Mouse (Mus musculus): ENCODE results near the gene Ankrd36. TPM values are rescaled to one million over a fixed set of nuclear protein-coding genes. Genes with fewer than 3 reads are reported as not detected.

The Ankrd36 gene
- total RNA-seq, 4 experiments from 2014 or later, result not detected

DNA sequence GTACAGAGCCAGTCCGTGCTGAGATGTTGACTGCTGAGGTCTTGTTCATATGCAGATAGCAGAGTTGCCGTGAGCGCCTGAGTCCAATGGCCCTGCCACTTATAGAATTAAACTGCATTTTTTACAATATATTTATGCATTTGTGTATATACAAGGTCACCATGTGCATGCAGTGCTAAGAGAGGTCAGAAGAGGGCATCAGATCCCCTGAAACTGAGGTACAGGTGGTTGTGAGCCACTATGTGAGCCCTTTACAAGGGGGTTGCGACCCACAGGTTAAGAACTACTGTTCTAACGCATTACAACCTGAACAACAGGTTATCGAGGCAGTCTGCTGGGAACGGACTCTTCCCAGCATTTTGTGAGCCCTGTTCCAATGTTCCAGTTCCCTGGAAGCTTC is 80.8 kb downstream of the Ankrd36 start:
- no peak for DNase-seq (ENCODE audit: low spot score)

DNA sequence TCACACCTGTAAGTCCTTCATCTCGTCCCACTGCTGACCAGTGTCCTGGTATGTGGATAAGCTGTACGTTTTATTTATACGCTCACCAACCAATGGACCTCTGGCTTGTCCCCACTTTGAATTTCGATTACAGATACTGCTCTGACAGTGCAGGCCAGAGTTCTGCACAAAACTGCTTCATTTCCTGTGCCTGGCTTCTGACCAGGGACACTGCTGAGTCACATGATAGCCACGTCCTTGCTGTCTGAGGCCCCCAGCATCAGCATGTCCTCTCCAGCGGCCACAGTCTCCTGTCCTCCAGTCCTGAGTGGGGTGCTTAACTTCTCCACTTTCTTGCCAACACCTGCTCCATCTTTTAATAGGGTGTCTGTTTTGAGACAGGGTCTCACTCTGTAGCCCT is 113.1 kb downstream of the Ankrd36 start:
- DNase-seq (ENCODE audit: low spot score), result no peak

DNA sequence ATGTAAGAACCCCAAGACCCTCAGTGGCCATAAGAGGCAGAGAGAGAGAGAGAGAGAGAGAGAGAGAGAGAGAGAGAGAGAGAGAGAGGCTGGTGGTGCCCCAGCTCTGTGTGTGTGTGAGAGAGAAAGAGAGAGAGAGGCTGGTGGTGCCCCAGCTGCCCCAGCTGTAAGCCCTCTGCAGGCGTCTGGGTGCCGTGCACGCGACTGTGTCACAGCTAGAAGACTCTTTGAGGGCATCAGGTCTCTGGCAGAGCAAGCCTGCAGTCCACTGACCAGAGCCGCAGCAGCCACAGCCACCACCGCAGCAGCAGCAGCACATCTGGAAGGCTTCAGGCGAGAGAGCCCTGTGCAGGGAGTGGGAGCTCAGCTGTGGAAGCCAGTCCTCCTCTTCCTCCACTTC is 114.8 kb downstream of the Ankrd36 start:
- no peak for DNase-seq (ENCODE audit: low spot score)

DNA sequence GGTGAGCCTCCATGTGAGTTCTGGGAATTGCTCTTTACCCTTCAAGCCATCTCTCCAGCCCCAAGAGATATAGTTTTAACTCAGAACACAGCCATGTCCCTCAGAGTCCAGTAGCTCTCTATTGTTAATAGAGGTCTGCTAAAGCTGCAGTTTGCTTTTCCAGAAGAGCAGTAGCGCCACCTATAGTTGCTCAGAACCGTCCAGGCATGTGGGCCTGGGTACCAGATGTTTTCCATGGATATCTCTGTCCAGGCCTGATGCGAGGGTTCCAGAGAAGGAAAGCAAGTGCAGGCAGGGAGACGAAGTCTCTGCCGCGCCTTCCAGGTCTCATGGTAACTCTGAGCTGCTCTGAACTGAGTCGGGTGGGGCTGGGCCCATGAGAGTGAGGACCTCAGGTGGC is 122.3 kb downstream of the Ankrd36 start:
- no peak for DNase-seq (ENCODE audit: low spot score)

DNA sequence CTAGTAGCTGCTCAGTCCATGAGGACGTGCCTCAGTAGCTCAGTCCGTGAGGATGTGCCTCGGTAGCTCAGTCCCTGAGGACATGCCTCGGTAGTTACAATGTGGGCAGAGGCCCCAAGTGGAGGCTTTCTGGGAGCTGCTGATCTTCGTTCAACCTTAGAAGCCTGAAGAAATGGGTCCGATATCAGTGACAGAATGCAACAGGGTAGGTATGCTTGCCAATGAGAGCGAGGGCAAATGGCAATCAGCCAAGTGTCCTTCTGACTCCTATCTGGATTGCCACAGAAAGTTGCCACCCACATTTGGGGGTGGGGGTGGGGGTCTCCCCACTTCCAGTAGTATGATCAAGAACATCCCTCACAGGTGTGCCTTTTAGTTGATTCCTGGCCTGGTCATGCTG is 131.3 kb downstream of the Ankrd36 start:
- DNase-seq (ENCODE audit: low spot score), result no peak

DNA sequence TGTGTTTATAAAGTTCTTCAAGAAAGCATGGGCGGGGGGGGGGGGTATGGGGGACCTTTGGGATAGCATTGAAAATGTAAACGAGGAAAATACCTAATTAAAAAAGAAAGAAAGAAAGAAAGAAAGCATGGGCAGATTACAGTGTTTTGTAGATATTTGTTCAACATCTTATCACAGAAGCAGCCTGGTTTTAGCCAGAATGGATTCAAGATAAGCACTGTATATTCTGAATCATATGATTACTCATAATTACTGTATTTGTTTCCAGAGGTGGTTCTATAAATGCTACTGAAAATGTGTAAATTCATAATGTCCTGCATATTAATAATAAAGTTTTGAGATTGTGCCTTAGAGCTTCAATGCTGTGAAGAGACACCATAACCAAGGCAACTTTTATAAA is 131.8 kb downstream of the Ankrd36 start:
- DNase-seq (ENCODE audit: low spot score), result no peak

DNA sequence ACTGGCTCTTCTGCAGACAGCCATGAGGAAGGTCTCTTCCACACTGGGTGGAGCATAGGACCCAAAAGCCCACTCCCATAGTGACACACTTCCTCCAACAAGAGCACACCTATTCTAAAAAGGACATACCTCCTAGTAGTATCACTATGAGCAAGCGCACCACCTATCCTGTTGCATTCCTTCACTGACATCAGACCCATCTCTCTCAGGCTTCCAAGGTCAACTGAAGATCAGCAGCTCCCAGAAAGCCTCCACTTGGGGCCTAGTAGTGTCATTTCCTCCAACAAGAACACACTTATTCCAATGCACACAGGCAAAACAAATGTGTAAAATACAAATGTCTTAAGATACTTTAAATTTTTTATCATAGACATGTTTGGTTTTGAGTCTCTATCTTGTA is 132.3 kb downstream of the Ankrd36 start:
- DNase-seq (ENCODE audit: low spot score), result no peak

DNA sequence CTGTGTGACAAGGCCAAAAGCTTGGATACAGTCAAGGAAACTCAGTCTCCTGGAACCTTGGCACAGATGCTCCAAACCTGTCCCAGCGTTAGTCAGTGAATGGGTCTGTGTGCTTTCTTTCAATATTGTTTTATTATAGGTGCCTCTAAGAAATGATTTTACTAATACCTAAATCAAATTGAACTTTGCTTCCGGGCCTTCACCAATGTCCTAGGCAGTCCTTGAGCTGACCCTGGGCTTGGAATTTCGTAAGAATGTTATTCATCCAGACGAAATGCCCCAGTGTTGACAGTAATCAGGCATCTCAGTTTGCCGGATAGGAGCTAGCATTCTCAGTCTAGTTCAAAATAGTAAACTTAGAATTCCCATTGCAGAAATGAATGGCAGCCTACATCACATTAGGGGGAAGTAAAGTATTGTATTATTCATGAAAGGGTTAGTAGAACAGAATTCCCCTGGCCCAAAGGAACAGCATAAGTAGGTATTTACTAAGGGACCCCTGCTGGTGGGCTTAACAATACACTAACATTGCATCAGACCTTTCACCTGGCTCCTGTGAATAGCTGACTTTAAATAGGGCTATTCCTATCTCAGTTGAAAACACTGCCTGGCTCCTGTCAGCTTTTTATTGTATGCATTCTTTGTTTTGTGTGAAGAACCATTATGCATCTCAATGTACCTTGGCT is 132.9 kb downstream of the Ankrd36 start:
- DNase-seq (ENCODE audit: low spot score), result no peak

DNA sequence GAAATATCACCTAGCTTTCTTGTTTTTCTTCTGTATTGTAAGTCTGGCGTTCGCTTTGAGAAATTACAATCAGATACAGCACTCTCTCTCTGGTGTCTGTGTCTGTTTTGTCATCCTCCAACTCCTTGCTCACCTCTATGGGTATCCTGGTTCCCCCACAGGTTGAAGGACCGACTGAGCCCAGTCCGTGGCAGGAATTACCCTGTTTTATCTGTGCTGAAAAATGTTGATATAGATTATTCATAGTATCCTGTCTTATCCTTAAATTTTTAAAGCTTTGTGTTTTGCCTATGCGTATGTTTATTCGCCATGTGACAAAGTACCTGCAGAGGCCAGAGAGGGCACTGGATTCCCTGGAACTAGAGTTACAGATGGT is 133.5 kb downstream of the Ankrd36 start:
- DNase-seq (ENCODE audit: low spot score), result no peak

DNA sequence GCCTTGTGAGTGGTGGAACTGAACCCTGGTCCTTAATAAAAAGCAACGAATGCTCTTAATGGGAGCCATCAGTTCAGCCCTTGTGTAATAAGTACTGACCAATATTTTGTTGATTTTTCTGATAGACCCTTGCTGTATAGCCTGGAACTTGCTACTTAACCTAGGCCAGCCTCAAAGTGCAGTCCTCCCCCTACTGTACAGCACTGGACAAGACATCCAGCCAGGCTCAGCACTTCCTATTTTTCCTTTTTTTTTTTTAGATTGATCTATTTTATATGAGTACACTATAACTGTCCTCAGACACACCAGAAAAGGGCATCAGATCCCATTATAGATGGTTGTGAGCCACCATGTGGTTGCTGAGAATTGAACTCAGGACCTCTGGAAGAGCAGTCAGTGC is 133.9 kb downstream of the Ankrd36 start:
- no peak for DNase-seq (ENCODE audit: low spot score)

DNA sequence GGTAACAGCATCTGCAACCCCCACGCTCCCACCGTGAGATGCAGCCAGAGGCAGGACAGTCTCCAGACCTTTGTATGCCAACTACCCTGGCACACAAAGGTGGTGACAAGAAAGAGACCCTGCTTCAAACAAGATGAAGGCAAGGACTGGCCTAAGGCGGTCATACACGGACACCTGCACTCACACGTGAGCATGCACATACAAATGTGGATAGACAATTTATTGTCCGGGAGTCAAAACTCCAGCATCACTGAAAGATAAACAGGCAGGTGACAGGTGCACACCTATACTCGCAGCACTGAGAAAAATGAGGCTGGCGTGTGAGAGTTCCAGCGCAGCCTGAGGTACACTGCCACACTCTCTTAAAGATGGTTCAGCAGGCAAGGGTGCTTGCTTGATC is 136.5 kb downstream of the Ankrd36 start:
- DNase-seq (ENCODE audit: low spot score), result no peak

DNA sequence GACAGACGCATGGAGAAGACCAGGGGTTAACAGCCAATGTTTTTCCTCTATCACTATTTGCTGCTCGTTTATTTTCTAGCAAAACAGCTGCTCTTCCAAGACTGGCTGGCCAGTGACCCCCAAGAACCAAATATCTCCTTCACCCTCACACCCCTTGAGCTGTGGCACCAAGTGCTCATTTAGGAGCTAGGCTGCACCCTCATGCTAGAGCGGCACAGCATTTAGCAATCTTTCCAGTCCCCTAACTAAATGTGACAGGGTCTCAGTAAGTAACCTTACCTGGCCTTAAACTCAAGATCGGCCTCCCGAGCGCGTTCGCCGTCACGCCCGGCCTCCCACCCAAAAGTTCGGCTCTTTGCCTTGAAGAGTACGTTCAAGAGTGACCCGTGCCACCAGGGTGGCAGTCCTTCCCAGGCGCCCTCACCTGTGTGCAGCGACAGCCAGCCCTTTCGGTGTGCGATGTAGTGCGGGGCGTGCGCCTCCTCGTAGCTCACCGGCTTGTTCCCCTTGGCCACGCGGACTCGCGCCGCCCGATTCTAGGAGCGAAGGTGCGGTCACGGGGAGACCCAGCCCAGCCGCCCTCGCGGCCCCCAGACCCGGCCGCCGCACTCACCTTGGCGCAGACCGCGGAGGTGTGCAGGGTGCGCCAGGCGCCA is 137.5 kb downstream of the Ankrd36 start:
- DNase-seq (ENCODE audit: low spot score), result no peak

DNA sequence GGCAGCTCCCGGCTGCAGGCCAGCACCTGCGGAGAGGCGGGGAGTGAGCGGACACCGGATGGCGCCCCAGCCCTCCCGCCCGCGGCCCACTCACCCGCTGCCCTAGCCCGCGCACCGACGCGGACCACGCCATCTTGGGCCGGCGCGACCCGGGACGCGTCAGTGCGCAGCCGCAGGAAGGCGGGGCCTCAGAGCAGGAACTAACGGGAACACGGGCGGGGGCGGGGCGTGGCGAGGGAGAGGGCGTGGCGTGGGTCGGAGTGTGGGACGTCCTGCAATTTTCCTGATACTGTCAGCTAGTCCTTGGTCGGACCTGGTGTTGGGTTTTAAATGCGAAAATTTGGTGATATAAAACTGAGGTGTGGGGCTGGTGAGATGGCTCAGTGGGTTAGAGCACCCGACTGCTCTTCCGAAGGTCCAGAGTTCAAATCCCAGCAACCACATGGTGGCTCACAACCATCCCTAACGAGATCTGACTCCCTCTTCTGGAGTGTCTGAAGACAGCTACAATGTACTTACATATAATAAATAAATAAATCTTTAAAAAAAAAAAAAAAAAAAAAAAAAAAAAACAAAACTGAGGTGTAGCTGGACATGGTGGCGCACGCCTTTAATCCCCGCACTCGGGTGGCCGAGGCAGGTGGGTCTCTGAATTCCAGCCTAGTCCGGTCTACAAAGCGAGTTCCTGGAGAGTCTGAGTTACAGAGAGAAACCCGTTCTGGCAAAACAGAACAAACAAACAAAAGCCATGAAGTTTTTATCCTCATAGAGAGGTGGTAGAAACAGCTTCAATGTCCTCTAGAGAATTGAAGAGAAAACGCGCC is 138.3 kb downstream of the Ankrd36 start:
- peak; percentile 82 for DNase-seq (ENCODE audit: low spot score)

DNA sequence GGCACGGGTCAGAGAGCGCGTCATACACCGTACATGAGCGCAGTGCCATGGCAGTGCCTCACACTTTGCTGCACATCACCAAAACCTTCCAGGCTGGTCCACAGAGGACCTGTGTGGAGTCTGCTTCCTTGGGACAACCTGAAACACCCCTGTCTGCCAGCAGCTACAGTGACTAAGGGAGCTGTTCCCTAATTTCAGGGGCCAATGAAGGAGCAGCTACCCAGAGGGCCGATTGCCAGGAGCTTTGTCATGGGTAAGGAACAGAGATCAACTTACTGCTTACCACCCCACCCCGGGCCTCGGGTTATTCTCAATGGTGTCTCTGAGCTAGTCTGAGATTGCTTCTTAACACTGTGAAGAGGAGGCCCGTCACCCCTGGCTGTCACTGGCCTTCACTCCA is 145.7 kb downstream of the Ankrd36 start:
- DNase-seq (ENCODE audit: low spot score), result no peak

DNA sequence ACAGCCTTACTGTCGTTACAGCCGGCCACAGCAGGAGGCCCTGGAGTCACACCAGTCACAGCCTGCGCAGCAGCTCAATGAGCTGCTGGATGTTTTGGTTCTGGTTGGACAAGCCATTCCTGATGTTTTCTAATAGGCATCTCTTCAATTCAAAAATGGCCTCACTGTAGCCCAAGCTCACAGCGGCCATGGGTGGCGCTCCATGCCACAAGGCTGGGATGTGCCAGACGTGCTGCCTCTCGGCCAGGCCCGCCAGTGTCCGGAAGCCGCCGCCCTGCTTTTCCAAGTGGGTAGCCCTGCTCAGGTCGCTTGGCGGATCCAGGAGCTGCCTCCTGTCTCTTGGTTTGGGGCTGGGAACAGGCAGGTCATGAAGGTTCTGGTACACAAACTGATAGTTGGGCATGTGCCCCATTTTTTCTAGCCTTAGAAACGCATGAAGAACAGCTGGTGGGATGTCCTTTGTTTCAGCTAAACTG is 146.2 kb downstream of the Ankrd36 start, which contains the start of gene Mrps24:
Gene Mrps24, minus strand, starts transcription at position 51 of the 476 bp plus-strand sequence.
- no peak for DNase-seq (ENCODE audit: low spot score)

DNA sequence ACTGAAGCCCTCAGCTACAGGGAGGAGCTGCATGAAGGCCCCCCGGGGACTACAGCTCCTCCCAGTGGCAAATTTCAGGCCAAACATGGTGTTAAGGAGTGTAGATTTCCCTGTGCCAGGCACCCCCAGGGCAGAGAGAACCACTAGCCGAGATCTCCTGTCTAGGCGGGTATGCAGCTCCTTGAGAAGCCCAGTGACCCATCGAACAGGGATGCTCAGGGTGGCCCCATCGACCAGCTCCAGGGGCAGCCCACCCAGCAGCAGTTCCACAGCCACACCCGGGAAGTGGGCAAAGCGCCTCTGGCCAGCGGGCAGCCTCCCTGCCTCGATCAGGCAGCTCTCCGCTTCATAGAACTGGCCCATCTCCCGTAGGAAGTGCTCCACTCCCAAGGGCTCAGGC is 146.8 kb downstream of the Ankrd36 start:
- no peak for DNase-seq (ENCODE audit: low spot score)

DNA sequence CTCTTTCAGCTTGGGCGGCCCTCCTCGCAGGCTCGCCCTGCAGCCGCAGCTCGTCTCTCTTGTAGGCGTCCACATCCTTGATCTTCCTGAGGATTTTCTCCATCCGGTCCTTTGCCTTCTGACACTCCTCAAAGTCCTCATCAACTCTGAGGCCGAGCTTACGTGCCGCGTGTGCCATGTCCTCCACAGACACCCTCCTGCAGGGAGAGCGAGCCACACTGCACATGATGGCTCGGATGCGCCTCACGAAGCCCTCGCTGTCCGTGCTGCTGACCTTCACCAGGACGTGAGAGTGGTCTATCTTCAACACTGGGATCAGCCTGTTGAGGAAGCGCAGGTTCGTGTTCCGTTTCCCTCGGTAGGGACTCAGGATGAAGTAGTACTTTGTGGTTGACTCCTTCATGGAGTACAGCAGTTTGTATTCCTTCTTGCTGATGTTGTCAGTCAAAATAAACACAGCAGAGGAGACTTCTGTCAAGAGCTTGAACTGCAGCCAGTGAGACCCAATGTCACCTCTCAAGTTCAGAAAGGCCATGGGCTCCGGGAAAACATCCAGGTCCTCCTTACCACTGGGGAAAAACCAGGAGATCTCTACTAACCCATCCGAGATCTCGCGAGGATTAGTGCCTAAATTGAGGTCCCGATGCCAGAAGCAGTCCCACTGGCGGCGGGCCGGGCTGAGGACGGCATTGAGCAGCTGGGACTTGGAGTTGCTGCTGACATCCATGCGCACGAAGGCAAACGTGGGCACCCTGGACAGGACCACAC is 147.6 kb downstream of the Ankrd36 start:
- peak; percentile 57 for DNase-seq (ENCODE audit: low spot score)

DNA sequence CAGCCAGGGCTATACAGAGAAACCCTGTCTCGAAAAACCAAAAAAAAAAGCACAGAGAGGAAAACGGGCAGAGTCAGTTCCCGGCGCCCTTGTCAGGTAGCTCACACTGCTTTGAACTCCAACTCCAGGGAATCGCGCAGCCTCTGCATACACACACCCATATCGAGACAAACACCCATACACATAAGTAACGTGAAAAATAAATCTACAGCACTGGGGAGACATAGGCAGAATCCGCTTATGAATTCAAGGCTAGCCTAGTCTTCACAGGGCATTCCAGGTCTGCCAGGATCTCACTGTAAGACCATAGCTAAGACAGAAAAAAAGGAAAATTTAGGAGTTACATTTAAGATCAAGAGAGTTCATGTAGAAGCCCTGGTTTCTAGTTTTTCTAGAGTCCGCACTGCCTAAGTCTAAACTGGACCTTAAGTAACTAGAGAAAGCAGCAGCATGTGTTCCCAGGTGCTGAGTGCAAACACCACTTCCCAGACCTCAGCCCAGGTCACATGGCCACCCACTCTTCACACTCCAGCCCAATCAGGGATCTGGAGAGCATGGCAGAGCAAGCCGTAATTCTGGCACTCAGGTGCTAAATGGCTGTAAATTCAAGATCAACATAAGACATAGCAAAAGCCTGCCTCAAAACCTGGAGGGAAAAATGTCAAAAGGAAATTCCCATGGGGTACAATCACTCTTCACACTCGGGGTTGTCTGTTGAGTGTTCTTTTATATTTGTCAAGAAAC is 149.3 kb downstream of the Ankrd36 start:
- no peak for DNase-seq (ENCODE audit: low spot score)

DNA sequence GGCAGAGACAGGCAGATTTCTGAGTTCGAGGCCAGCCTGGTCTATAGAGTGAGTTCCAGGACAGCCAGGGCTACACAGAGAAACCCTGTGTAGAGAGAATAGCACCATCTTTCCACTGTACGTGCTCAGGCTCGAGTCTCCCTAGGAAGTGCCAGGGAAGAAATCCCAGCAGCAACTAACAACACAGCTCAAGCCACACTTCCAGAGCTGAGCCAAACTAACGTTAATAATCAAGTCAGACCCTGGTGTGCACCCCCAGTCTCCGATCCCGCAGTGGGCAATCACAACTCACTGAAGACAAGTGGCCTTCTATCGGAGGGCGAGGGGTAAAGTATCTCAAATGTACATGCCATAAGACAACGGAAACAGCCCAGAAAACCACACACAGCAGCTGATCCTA is 160.1 kb downstream of the Ankrd36 start:
- no peak for DNase-seq (ENCODE audit: low spot score)

DNA sequence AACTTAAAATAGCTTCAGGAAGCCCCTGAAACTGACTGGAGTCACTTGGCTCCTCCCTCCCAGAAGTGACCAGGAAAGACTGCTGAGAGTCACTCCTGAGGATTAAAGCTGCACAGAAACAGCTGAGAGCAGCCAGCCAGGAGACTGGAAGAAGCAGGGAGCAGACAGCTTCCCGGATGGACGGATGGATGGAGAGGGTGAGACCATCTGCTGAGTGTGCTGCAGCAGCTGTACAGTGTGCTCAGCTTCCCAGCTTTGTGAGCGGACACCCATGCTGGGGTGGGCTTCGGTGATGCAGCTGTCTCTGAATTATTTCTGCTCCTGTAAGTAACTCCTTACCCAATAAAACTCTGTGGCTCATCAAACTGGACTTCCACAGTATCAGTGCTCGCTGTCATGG is 162.9 kb downstream of the Ankrd36 start:
- no peak for DNase-seq (ENCODE audit: low spot score)

DNA sequence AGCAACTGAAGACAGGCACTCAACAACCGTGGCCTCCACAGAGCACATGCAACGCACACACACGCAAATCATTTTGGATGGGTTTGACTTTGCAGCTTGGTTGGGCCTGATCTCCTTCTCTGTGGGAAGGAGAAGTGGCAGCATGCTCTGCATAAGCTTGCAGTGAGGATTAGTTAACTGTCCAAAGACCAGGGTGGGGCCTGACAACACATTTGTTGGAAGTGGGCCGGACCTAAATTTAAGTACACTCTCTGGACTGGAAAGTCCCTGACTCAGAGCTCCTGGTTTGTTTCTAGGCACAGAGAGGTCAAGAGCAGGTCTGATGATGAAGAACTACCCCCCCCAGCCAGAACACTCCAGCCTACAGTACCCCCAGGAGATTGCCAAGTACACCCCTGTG is 164.8 kb downstream of the Ankrd36 start:
- peak; percentile 46 for DNase-seq (ENCODE audit: low spot score)
